Mouse (Mus musculus): ENCODE data around the gene Rps29. TPM values are rescaled to one million over a fixed set of nuclear protein-coding genes. Genes with fewer than 3 reads are reported as not detected.

Rps29 gene
- total RNA-seq, 1 experiment from 2014 or later = 1,456 TPM

DNA sequence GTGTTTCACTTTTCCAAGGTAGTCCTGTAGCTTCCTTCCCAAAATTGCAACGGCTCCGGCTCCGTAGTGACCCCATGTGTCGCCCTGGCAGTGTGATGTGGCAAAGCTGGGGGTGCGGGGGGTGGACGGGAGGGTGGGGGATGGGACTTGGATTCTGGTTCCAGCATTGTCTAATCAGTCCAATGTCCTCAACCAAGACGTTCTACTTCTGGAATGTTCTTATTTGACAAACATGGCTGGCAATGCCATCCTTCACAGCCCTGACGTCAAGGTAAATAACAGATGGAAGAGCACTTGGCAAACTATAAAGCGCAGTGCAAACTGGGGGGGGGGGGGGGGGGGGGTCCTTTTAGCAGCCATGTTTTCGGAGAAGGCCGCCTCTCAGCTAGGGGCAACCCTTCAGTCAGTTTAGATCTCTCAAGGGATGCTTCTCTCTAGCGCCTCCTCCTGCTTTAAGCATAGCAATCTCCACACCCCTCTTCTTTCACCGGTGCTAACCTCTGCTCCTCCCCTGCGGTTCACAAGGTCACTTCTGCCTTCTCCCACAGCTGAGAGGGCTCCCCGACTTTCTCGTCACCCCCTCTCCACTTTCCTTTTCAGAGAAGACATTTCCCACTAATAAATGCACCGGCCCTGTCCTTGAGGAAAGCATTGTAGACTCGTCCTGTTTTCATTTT, 29.2 kb downstream of the Rps29 start:
- DNase-seq = no peak

DNA sequence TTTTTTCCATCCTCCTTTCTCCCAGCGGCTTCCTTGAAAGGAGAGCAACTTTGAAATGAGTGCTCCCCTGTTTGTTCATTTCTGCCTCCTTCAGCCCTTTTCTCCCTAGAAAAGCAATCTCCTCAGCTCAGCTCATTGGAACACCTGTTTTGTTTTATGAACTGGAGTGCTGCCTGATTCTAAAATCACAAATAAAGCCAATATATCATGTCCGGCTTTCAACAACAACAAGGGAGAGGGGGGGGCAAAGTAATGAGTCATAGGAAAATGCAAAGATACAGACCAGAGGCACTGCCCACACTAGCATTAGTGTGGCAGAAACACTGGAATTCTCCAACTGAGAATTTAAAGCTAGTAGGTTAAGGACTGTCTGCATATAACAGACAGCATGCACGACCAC, 31.4 kb downstream of the Rps29 start:
- no peak for DNase-seq

DNA sequence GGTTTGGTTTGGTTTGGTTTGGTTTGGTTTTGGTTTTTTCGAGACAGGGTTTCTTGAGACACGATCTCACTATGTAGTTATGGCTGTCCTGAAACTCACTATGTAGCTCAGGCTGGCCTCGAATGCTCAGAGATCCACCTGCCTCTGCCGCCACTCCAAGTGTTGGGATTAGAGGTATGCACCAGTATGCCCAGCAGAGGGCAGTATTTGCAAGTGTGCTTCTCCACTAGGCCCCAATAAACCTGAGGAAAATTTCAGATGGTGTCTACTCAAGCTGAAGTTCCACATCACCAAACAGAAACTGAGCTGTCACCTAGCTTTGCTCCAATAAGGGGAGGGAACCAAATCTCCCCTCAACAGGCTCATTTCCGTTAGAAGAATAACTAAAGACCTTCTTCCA, 31.8 kb downstream of the Rps29 start:
- DNase-seq = peak; percentile 21

DNA sequence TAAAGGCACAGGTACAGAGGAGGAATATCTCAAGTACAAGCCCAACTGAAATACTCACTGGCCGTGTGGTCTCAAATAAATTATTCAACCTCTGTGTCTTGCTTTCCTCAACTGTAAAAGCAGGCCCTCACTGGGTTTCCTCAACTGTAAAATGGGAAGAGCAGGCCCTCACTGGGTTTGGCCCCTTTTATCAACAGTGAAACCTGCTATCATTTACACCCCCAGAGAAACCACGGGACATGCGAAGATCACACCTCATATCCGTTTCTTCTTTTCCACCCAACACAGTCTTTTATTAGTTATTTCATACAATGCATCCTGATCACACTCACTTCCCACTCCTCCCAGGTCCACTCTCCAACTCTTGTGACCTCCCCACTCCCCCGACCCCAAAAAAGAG, 33.9 kb downstream of the Rps29 start:
- DNase-seq = no peak

DNA sequence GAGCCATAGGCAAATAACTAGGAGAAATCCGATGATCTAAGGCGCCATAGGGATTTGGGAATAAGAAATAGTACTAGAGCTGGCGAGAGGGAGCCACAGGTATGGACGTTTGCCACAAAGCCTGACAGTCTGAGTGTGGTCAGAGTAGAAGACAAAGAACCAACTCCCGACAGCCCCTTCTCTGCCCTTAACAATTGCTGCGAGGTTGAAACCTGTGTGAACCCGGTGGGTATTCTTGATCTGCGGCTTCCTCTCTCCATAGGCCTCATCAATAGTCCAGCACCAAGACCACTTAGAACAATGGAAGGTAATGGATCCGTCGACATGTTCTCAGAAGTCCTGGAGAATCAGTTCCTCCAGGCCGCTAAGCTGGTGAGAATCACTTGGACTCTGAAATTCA, 36.2 kb downstream of the Rps29 start:
- DNase-seq = no peak

DNA sequence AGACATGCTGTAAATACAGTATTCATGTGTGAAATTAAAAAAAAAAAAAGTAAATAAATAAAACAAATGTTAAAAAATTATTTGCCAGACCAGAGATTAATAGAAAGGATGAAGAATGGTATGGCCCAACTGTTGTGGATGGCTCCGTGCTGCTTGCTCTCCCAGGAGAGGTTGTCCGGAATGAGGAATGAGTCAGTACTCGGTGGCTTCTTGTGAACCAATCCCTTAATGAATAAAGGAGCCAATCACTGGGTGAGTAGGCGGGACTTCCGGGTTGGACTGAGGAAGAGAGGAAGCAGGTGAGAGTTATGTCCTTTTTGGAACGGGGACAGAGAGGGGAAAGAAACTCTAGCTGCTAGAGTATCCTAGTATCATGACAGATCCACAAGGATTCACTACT, 39.1 kb downstream of the Rps29 start:
- no peak for DNase-seq

Small RNA genes within 50 kb of the gene (microRNA-seq; reads per million reads assigned to microRNA genes)
- 0 reads per million in 2 experiments for gene Gm47287
- 4.9 to 6.8 reads per million in 2 experiments for gene Gm47295

Other genes with a start within 250 kb of the Rps29 start
- gene Lrr1, start 9.6 kb upstream of the Rps29 start, total RNA-seq (2021) = 1.3 and 2.3 TPM in 2 replicates
- gene Rpl36al, start 24.9 kb upstream of the Rps29 start, total RNA-seq (2021) = 575 and 595 TPM in 2 replicates
- gene Mgat2, start 25.0 kb upstream of the Rps29 start, total RNA-seq (2021) = 43.6 and 53.0 TPM in 2 replicates
- 6.2 and 7.2 TPM in 2 replicates for gene Gm49383, start 37.9 kb upstream of the Rps29 start, total RNA-seq (2021)
- gene Dnaaf2, start 39.2 kb upstream of the Rps29 start, total RNA-seq (2021) = 1.0 and 1.7 TPM in 2 replicates
- 3.9 and 4.4 TPM in 2 replicates for gene Gm49384, start 45.1 kb upstream of the Rps29 start, total RNA-seq (2021)
- gene Pole2, start 69.0 kb upstream of the Rps29 start, total RNA-seq (2021) = 5.3 and 5.7 TPM in 2 replicates
- gene Klhdc1, start 82.0 kb upstream of the Rps29 start, total RNA-seq (2021) = 7.8 and 10.0 TPM in 2 replicates
- 55.6 and 67.7 TPM in 2 replicates for gene Klhdc2, start 137.5 kb upstream of the Rps29 start, total RNA-seq (2021)
- 39.1 and 45.4 TPM in 2 replicates for gene Nemf, start 198.0 kb upstream of the Rps29 start, total RNA-seq (2021)
- gene Arf6, start 213.0 kb upstream of the Rps29 start, total RNA-seq (2021) = 111 and 117 TPM in 2 replicates
- 1.2 TPM in 1 of 2 replicates, not detected in the other for gene Gm9887, start 213.3 kb upstream of the Rps29 start, total RNA-seq (2021)